Mouse (Mus musculus) thymus, postnatal 10 days (tissue): Measurements from ENCODE around the gene Olfr27.

Experiments used
- DNase-seq, 2 experiments: peaks; one replicate each; pipeline ENCODE4 v3.0.0; 2021; ENCODE audit warnings: low spot score in 2 of 2

Gene Olfr27

GRCm38 (mm10) chr9:39127831-39128230, at the start of gene Olfr27:
TSS of gene Olfr27 (plus strand) at chr9:39128131.
- no peak for DNase-seq

- DNase-seq, result no peak
Observed at GRCm38 (mm10) chr9:39078787-39079186, 49.1 kb upstream of the Olfr27 start, which contains the start of gene Olfr938. TSS of gene Olfr938 (minus strand) at chr9:39078887.

- DNase-seq, result no peak
Observed at GRCm38 (mm10) chr9:39127326-39127725, 605 bp upstream of the Olfr27 start.

GRCm38 (mm10) chr9:39152401-39152800, 24.5 kb downstream of the Olfr27 start:
- no peak for DNase-seq

- DNase-seq, result no peak
Observed at GRCm38 (mm10) chr9:39166004-39166403, 38.1 kb downstream of the Olfr27 start, which contains the start of gene Olfr943. TSS of gene Olfr943 (plus strand) at chr9:39166304.
